Mouse (Mus musculus) cerebellum, postnatal 25 days (tissue): ENCODE measurements around the gene Kctd10.

ENCODE experiments used
- DNase-seq, 2 experiments: peaks; one replicate each; pipeline ENCODE4 v3.0.0; 2021; ENCODE audit warnings: mixed read lengths in 2 of 2

Gene Kctd10

DNA sequence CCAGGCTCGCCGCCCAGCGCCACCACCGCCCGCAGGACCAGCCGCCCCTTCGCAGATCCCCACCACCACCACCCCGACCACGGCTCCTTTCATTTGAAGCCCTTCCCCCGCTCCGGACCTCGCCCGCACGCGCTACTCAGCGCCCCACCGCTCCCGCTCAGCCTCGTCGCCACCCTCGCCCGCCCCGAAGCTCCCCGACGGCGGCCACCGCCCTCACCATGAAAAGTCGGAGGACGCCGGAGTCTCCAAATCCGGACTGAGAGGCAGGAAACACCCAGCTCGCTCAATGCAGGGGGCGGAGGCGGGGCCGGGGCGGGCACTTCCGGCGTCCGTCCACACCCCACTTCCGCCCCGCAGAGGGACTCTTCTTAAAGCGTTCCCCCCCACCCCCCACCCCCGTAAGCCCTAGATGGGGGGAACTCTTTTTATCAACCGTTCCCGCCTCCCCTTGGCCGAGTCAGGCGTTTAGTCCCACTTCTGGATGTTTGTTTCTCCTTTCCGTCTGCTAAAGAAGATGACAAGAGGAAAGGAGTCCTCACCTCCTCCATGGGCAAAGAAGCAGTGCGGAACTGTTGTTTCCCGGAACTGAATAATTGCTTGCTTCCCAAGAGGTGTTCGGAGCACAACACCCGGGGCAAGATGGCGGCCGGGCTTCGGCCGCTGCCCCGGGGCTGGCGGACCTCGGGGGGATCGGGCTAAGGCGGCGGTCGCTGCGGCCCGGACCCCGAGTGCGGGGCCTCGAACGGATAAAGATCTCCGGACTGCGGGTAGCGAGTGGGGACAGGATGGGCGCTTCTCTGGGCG is at the start of gene Kctd10, which contains the start of gene Ube3b:
TSS of gene Kctd10 (minus strand) at position 300 of the 804 bp plus-strand sequence.
TSS of gene Ube3b (plus strand) at position 399 of the 804 bp plus-strand sequence.
- peak; percentile 86 to 92 for DNase-seq

DNA sequence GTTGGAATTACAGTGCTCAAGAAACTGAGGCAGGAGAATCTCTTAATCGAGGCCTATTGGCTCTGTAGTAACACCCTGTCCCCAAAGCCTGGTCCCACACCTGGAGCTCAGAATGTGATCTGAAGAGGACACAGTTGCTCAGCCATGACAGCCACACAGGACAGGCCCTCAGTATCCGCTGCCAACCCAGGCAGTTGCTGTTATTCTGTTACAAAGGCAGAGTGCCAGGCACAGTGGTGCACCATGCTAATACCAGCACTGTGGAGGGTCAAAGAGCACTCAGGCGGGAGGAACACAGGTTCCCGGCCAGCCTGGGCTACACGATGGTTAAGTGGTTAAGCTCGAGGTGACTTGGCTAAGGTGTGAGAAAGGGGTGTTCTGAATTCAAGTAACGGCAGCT is 49.5 kb upstream of the Kctd10 start:
- DNase-seq, result no peak

DNA sequence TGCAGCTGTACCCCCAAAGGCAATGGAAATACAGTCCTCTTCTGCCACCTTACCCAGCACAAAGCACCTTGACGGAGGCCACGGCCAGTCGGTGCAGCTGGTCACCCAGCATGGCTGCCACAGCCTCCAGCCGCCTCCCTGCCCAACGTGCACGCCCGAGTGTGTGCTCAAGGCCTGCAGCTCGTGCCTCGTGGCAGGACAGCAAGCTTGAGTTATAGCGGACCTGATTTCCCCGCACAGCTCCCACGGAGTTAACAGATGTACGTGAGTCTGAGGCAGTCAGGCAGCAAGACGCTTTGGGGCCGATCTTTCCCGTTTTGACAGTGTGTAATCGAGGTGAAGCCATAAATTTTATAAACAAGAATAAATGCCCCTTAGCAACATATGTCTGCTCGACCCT is 48.3 kb upstream of the Kctd10 start:
- peak in 1 of 2 experiments; percentile 44 for DNase-seq

DNA sequence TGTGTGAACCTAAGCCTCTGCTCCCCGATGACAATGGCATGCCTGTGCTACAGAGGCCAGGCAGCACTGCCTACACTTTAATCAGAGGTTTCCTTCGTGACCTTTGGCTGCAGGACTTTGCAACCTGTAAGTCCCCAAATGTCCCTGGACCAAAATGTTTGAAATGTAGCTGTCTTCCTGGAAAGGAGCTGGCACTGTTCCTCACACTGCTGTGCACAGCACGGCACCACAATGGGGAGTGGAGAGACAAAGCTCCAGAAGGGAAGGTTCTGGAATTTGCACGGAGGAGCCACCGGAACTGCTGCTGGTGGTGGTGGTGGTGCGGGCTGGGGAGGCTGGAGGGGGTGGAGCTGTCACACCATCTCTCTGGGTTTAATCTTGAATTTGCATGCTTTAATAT is 46.4 kb upstream of the Kctd10 start:
- DNase-seq, result no peak

DNA sequence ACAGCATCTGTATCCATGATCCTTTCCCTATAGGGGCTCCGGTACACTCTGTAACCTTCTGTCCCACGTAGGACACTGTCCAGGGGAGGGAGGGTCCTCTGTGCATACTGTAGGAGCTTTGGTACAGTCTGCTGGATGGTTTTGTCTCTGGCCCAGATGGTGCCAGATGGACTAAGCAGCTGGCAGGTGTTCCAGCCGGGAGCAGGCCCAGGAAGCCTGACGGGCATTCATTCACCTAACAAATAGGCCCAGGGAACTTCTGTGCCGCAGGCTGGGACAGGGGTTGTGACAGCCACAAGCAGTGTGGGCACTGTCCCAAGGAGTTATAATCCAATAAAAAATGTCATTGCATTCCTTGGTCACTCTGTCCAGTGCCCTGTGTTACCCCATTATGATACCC is 43.7 kb upstream of the Kctd10 start:
- no peak for DNase-seq

DNA sequence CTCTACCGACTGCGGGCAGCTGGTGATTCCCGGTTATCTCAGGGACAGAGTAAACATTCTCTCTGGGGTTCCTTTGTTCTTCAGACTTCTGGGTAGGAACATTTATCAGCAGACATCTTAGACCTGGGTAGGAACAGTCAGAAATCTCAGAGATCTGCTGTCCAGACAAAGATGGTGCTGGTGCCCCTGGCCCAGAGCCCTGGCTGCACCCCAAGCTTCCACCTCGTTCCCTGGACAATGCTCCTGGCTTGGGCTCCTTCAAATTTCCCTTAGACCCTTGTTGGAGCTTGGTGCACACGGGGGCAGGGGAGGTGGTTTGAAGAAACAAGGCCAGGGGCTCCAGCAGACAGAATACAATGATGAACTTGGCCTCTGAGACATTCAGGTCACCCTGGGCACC is 42.3 kb upstream of the Kctd10 start:
- DNase-seq, result no peak

DNA sequence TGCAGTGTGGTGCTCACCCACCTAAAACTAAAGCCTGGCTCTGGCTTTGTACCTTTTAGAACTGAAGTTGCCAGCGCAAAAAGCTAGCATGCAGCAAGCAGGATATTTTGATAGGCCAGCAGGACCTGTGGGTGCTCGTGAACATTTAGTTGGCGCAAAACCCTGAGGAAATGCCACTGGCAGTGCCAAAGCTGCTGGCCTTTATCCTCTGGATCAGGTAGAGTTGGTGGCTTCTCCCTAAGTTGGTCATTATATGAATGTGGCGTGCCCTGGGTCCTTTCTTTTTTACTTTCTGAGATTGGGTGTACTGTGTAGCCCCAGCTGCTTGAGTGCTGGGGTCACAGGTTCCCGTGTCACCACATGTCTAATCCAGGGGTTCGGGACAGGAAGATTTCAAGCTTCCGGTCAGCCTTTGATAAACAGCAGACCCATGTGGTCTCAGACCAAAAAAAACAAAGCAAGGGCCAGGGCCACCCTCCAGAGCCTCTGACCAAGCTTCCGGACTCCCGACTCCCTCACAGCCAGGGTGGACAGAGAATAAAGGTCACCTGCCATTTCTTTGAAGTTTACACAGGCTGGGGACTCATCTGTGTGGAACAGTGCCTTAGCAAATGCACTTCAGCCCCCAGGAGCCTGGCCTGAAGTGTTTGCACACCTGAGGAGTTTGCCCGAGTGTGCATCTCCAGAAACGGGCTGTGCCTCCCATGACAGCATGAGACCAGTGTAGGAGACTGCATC is 41.4 kb upstream of the Kctd10 start:
- no peak for DNase-seq

- DNase-seq, result peak in 1 of 2 experiments; percentile 45
Measured at GRCm38 (mm10) chr5:114418541-114418940, 38.2 kb upstream of the Kctd10 start.

- no peak for DNase-seq
Measured at GRCm38 (mm10) chr5:114416855-114417254, 36.5 kb upstream of the Kctd10 start.

DNA sequence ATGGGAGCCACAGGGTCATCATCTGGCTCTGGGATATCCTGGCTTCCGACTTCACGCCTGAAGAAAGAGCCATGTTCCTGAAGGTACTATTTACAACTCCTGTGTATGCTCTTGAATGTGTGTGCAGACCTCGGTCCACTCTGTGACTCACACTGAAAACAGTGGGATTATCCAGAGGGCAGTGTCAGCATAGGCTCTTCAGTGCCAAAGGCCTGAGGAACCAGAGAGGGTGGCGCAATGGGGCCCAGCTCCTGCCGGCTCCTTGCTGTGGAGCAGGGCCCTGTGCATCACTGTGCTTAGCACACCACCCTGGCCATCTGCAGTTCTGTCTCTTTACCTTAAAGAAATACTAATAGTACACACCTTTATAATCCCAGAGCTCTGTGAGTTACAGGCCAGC is 35.3 kb upstream of the Kctd10 start:
- DNase-seq, result no peak

DNA sequence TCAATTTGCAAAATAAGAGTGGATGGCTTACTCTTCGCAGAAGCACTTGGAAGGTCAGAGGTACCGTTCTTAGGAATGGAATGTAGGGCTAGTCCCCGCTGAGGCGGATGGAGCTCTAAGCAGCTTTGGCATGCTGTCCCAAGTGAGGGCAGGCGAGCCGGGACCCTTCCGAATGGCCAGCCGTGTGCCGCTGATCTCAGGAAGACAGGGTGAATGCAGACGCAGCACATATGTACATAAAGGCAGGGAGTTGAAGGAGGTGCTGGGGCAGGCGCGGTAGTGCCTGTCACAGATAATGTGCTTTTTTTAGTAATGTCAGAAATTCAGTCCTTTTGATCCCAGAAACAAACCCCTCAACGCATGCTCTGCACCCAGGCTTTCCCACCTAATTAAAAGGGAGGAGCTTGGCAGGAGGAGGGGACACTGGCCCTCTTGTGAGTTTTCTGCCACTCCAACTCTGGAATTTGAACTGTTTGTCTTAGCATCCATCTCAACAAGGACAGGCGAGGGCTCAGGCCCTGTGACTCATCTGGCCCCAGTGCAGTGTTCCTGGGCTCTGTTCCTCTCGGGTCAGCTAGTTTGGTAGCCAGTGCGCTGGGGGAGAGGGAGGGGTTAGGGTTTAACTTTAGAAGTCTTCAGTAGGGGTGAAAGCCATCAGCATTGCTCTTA is 32.9 kb upstream of the Kctd10 start:
- DNase-seq, result no peak

- DNase-seq, result no peak
Measured at GRCm38 (mm10) chr5:114412361-114412998, 32.2 kb upstream of the Kctd10 start.

DNA sequence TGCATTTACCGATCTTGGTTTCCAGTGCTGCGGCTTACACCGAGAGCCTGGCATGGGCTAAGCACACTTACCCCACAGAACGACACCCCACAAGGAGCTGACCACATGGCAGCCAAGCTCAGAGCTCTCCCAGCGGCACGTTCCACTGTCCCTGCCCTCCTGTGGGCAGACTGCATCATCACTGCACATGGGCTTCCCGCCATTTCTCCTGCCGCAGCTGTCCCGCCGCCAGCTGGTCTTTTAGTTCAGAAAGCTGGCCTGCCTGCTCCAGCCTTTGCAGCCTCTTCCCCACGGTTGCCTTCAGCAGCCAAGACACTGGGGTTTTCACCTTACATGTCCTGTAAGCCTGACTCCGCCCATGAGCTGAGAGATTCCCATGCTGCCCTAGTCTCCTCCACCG is 30.1 kb upstream of the Kctd10 start:
- DNase-seq, result no peak

GRCm38 (mm10) chr5:114408846-114409245 is 28.5 kb upstream of the Kctd10 start:
- DNase-seq, result no peak

- DNase-seq, result no peak
Measured at GRCm38 (mm10) chr5:114407810-114408209, 27.5 kb upstream of the Kctd10 start.

DNA sequence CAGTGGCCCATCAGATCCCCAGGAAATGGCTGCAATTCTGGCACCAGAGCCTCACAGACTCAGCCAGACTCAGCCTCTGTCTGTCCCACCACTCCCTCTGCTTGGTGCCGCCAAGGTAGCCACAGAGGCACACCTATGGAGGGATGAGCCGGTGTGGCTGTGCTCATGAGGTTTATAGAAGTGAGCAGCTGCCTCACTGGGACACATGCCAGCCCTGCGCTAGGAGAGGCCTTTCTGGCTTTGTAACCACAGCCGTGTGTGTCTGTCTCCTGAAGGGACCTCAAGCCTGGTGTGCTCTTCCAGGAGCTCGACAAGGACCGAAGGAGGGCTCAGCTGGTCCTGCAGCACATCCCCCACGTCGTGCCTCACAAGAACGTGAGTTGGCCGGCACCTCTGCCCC is 27.0 kb upstream of the Kctd10 start:
- DNase-seq, result peak; percentile 55 to 77

DNA sequence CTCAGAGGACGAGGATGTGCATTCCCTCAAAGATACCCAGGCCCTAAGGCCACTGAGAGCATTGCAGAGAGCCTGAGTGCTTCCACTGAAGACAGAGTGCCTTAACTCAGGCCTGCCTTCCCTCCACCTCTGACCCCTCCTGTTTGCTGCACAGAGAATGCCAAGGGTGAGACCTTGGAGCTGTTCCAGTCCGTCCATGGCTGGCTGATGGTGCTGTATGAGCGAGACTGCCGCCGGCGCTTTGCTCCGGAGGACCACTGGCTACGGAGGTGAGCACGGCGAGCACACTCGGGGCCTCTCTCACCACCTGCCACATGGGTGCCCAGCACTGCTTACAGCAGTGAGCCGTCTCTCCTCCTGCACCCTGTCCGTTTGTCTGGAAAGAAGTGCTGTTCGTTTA is 26.3 kb upstream of the Kctd10 start:
- no peak for DNase-seq

GRCm38 (mm10) chr5:114393169-114393568 is 12.9 kb upstream of the Kctd10 start:
- DNase-seq, result no peak

DNA sequence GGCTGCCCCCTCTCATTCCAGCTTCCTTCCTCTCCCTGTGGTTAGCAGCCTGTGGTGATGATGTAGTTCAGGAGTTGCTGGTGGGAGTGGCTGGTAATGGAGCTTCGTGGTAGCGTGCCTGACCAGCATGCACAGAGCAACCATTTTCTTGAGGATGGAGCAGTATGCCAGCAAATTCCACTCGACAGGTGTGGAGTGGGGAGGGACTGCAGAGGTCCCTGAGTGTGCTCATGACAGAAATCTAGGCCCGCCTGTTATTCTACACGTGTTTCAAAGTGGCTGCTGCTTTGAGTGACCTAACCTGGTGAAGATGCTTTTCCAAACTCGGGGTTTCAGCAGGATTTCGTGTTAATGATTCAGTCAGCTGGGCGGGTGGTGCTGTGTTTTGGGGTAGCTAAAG is 4.1 kb upstream of the Kctd10 start:
- no peak for DNase-seq

DNA sequence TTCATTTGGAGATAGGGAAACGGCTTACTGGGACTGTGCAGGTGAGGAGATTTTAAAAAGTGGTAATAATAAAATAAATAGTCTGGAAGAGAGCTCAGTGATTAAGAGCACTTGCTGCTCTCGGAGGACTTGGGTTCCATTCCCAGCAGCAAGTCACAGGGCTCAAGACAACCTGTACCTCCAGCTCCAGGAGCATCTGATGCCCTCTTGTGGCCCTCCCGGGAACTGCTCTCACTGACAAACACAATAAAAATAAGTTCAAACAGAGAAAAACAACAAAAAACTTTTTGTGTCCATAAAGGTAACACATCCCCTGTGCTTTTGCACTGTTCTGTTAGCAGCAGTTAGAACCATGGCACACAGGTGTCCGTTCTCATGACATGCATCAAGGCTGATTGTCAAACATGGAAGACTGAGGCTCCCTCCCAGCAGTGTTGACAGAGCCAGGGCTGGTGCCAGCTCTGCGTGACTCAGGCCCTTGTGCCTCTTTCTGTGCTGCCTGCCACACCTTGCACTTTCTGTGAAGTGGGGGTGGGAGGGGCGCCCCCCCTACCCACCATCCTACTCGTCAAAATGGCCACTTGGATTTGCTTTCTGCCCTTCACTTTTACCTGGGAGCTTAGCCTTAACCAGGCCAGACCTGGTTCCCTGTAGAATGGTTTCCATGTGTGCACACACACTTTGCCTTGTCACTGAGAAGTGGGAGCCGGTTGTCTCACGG is 3.0 kb upstream of the Kctd10 start:
- peak; percentile 32 to 58 for DNase-seq

DNA sequence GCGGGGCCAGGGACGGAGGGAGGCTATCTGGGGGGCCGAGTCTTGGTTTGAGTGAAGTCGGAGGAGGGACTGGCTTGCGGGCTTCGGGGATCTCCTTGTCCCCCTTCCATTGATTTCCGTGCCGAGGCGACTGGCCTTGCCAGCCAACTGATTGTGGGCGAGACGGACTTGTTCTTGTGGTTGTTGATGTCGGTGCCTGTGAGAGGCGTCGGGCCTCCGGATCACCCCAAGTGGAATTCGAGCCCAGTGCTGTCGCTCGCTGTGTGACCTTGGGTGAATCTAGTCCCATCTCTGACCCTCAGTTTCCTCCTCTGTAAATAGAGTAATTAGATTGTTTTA is 674 bp upstream of the Kctd10 start:
- no peak for DNase-seq

- DNase-seq, result no peak
Measured at GRCm38 (mm10) chr5:114379763-114380162, 545 bp downstream of the Kctd10 start.

GRCm38 (mm10) chr5:114378936-114379335 is 1.4 kb downstream of the Kctd10 start:
- no peak for DNase-seq
